Mouse (Mus musculus): ENCODE measurements around the gene Scmh1. TPM values are rescaled to one million over a fixed set of nuclear protein-coding genes. Genes with fewer than 3 reads are reported as not detected.
A peak's percentile ranks its signal among the peaks of the same experiment; 100 is the strongest.

Scmh1 gene
- polyA plus RNA-seq, 1 experiment from 2014 or later, result 34.7 TPM

DNA sequence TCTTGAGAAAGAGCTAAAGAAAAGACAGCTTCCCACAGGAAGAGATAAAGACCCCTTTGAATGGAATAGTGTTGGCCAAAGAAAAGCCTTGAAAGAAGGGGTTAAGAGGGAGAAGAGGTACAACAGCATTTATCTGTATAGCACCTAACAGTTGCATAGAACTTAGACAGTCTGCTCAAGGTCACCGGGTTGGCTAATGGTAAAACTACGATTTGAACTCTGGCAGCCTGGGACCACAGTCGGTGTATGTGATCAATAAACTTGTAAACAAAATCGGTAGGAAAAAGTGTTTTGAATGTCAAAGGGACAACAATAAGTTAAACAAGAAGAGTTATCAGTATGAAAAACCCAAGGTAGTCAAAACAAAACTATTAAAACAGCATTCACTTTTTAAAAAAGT, 13.0 kb downstream of the Scmh1 start:
- no peak for DNase-seq (ENCODE audit: low spot score)
- Histone ChIP-seq H3K4me1 (peaks cover 13% of the 10 kb centered on the region; the same call in 1 of the 2 replicates), H3K27ac (replicated peaks) (no peak overlapping the region), H3K27me3 (replicated peaks; ENCODE audit: low read depth, poor library complexity, severe bottlenecking) (no peaks in the 10 kb centered on the region), H3K4me3 (no peak overlapping the region), H3K9me3 (no peaks in the 10 kb centered on the region), H3K36me3 (replicated peaks) (0 out of 2 replicates have a peak, but pooled peaks cover 9% of the 10 kb centered on the region)
- 88% methylated on average over 4 of the region's 4 CpGs for WGBS

DNA sequence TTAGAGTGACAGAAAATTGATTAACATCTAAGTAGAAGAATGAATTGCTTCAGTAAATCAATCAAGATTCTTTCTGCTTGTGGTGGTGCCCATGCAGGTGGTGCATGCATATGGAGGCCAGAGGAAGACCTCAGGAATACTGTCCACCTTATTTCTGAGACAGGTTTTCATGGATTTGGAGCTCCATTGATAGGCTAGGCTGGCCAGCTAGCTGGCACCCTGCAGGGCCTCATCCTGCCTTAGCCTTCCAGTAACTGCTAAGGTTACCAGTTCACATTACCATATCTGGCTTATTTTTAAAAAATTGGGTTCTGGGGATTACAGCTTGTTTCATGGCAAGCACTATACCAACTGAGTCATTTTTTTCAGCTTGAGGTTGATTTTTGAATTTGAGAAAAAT, 15.1 kb downstream of the Scmh1 start:
- H3K27me3 ChIP-seq (replicated peaks; ENCODE audit: low read depth, poor library complexity, severe bottlenecking), result no peaks in the 10 kb centered on the region
- H3K27ac ChIP-seq (replicated peaks), result no peak overlapping the region
- H3K36me3 ChIP-seq (replicated peaks), result 0 out of 2 replicates have a peak, but pooled peaks cover under 1% of the 10 kb centered on the region
- no peak for DNase-seq (ENCODE audit: low spot score)
- peaks cover 13% of the 10 kb centered on the region; the same call in 1 of the 2 replicates for H3K4me1 ChIP-seq
- no peak overlapping the region for H3K4me3 ChIP-seq
- H3K9me3 ChIP-seq, result no peaks in the 10 kb centered on the region

DNA sequence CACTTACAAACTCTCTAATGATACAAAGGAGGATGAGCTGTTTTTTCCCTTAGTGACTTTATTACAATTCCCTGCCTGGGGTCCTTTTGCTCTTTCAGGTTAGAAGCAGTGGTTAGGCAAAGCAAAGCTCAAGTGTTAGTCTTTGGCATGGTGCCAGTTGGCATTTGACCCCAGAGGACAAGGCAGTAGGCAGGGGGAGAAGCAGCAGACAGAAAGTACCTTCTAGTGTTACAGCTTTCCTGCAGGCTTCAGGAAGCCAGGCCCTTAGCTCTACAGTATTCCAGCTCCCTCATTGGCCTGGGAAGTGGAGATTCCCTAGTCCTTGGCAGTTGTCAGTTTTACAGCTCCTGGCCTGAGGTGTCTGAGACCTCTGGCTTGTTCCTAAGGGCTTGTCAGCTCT, 15.6 kb downstream of the Scmh1 start:
- H3K4me3 ChIP-seq, result no peak overlapping the region
- no peaks in the 10 kb centered on the region for H3K36me3 ChIP-seq (replicated peaks)
- H3K27ac ChIP-seq (replicated peaks), result no peak overlapping the region
- peak; percentile 38 for DNase-seq (ENCODE audit: low spot score)
- peaks cover 13% of the 10 kb centered on the region; the same call in 1 of the 2 replicates for H3K4me1 ChIP-seq
- no peaks in the 10 kb centered on the region for H3K9me3 ChIP-seq
- no peaks in the 10 kb centered on the region for H3K27me3 ChIP-seq (replicated peaks; ENCODE audit: low read depth, poor library complexity, severe bottlenecking)

DNA sequence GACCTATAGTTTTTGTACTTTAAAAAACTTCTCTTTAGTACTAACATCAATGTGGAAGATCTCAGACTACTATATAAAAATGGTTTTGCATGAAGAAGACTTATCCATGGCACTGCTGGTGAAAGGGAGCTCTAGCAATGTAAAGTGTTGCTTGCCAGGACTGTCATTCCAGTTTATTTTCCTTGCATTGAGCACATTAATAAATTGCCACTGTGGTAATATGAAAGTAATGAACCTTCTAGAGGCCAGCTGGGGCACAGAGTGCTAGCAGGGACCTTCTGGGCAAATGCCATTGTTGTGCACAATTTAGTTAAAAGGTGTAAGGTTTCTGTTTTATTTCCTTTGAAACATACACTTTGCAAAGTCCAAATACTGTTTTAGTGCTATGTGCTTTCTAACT, 25.5 kb downstream of the Scmh1 start:
- no peak overlapping the region for H3K4me3 ChIP-seq
- no peaks in the 10 kb centered on the region for H3K27me3 ChIP-seq (replicated peaks; ENCODE audit: low read depth, poor library complexity, severe bottlenecking)
- no peak for DNase-seq (ENCODE audit: low spot score)
- H3K4me1 ChIP-seq, result peaks cover 8% of the 10 kb centered on the region
- H3K27ac ChIP-seq (replicated peaks), result no peak overlapping the region
- no peaks in the 10 kb centered on the region for H3K36me3 ChIP-seq (replicated peaks)
- H3K9me3 ChIP-seq, result no peaks in the 10 kb centered on the region

DNA sequence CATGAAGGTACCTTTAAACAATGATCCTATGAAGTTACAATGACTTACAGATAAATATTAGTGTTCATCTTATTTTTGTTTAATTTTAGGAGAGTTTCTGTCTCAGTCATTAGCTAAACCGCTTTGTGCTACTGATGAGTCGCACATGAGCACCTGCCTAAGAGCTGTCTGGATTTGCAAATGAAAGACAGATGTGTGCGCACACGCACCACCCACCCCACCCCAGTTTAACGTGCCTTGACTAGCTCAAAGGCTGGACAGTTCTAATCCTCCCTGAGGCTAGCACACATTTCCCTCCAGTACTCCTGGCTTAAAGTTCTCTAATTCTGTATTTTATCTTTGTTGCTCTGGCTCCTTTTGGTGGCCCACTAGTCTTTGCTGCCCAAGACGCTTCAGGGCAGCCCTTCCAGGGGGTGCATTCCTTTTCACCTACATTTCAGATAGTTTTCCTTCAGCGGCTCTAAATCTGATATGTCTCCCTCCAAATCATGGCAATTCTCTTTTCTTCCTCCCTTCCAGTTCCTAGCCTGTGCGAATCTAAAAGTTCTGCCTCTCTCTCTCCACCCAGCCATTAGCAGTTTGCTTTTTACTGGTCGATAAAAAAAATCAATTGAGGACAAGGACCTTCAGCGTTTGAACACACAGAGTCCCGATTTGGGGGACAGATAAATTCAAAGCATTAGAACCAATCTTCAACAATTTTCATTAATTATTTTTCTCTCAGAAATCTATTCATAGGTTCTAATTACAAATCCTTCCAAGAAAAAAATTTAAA, 27.7 kb downstream of the Scmh1 start:
- WGBS, result 52% methylated on average over 11 of the region's 11 CpGs
- peaks cover 8% of the 10 kb centered on the region for H3K4me1 ChIP-seq
- no peak overlapping the region for H3K27ac ChIP-seq (replicated peaks)
- H3K9me3 ChIP-seq, result no peaks in the 10 kb centered on the region
- H3K4me3 ChIP-seq, result no peak overlapping the region
- peak; percentile 46 for DNase-seq (ENCODE audit: low spot score)
- H3K36me3 ChIP-seq (replicated peaks), result no peaks in the 10 kb centered on the region
- no peaks in the 10 kb centered on the region for H3K27me3 ChIP-seq (replicated peaks; ENCODE audit: low read depth, poor library complexity, severe bottlenecking)

DNA sequence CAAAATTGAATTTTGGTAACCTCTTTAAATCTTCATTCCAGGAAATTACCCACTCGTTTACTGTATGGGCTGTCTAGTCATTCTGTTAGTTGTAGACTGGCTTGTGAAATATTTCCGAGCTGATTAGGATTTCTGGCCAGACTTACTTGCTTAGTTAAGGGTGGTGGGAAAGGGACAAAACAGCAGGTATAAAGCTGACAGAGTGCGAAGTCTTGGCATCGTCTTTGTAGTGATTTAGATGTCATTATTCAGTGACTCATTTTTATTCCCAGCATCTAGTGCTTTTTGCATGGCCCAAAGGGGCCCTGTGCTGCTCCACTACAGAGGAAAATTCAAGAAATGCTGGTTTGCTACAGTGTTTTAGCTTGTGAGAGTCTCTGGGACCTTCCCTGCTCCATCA, 56.7 kb downstream of the Scmh1 start:
- Histone ChIP-seq H3K27me3 (replicated peaks; ENCODE audit: low read depth, poor library complexity, severe bottlenecking) (no peaks in the 10 kb centered on the region), H3K4me1 (no peaks in the 10 kb centered on the region), H3K9me3 (no peaks in the 10 kb centered on the region), H3K4me3 (no peak overlapping the region), H3K36me3 (replicated peaks) (peaks cover 3% of the 10 kb centered on the region; the same call in 1 of the 2 replicates), H3K27ac (replicated peaks) (no peak overlapping the region)
- DNase-seq (ENCODE audit: low spot score), result no peak
- WGBS, result 86% methylated on average over 4 of the region's 4 CpGs

DNA sequence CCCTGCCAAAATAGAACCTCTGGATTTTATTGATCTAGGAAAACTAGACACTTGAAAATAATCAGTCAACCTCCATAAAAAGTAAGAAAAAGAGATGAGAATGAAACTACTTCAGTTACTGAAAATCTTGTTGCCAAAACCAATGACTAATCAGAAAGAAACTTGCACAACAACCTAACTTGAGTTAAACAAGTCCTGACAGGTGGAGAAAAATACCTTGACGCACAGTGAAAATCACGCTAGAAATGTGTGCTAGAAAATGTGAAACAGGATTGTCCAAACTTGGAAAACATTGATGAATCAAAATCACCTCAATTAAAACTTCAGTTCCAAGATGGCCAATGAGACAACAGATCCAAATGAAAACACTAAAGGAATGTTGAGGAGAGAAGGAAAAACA, 67.9 kb downstream of the Scmh1 start:
- Histone ChIP-seq H3K27me3 (replicated peaks; ENCODE audit: low read depth, poor library complexity, severe bottlenecking) (no peaks in the 10 kb centered on the region), H3K27ac (replicated peaks) (no peak overlapping the region), H3K4me1 (no peaks in the 10 kb centered on the region), H3K4me3 (no peak overlapping the region), H3K36me3 (replicated peaks) (peaks cover 45% of the 10 kb centered on the region), H3K9me3 (no peaks in the 10 kb centered on the region)
- 92% methylated on average over 2 of the region's 2 CpGs for WGBS
- DNase-seq (ENCODE audit: low spot score), result no peak

DNA sequence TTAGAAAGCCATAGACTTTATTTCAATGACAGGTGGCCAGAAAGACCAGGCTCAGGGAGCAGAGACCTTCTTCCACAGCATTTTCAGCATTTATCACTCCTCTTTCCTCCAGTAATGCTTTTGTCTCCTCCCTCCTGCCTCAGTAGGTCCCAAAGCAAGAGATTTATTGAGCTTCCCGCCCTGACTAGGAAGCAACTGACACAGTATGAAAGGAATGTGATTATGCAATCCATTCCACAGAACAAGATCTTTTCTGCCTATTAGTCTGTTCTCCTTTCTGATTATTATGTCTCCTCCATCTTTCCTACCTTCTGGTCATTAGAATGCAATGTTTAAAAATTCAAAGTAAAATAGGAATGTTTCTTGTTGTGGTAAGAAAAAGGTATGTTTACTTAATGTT, 82.6 kb downstream of the Scmh1 start:
- no peaks in the 10 kb centered on the region for H3K9me3 ChIP-seq
- H3K36me3 ChIP-seq (replicated peaks), result peaks cover 27% of the 10 kb centered on the region
- H3K4me3 ChIP-seq, result no peak overlapping the region
- no peak overlapping the region for H3K27ac ChIP-seq (replicated peaks)
- H3K27me3 ChIP-seq (replicated peaks; ENCODE audit: low read depth, poor library complexity, severe bottlenecking), result no peaks in the 10 kb centered on the region
- 81% methylated on average over 1 of the region's 1 CpGs for WGBS
- DNase-seq (ENCODE audit: low spot score), result no peak
- H3K4me1 ChIP-seq, result no peaks in the 10 kb centered on the region

DNA sequence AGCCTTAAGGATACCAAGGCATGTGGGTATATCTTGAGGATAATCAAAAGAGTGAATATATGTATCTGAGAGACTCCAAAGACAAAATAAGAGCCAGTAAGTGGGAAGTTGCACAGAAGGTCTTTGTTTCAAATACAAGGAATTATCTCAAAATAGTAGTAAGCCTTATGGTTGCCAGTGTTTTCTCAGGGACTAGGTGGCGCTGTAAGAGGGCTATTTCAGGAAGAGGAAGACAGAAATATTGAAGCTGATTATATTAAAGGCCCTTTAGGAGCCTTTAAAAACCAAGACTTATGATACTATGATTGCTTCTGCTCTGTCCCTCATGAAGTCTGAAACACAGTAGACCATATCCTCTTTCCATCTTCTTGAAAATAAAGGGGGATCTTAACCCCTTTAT, 101.9 kb downstream of the Scmh1 start:
- H3K4me1 ChIP-seq, result no peaks in the 10 kb centered on the region
- H3K27ac ChIP-seq (replicated peaks), result no peak overlapping the region
- 0 out of 2 replicates have a peak, but pooled peaks cover 5% of the 10 kb centered on the region for H3K9me3 ChIP-seq
- 80% methylated on average over 1 of the region's 1 CpGs for WGBS
- DNase-seq (ENCODE audit: low spot score), result no peak
- peaks cover 61% of the 10 kb centered on the region for H3K36me3 ChIP-seq (replicated peaks)
- no peaks in the 10 kb centered on the region for H3K27me3 ChIP-seq (replicated peaks; ENCODE audit: low read depth, poor library complexity, severe bottlenecking)
- H3K4me3 ChIP-seq, result no peak overlapping the region

DNA sequence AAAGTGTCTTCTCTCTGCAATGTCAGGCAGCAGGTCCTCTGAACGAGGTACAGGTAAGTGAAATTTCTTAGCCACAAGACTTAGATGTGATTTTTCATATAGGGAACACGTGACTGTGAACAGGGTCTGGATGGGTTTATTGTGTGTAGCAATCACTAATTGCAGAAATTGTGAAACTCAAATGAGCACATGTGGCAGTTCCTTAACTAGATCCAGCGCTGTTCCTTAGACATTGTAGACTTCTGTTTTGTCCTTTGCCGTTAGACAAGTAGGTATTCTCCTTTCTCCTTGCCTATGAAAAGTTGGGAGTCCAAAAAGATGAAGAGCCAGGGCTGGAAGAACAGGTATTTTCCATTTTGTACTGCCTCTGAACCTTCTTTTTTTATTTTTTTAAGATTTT, 106.1 kb downstream of the Scmh1 start:
- WGBS, result 94% methylated on average over 4 of the region's 4 CpGs
- H3K27ac ChIP-seq (replicated peaks), result no peak overlapping the region
- no peak for DNase-seq (ENCODE audit: low spot score)
- H3K4me3 ChIP-seq, result no peak overlapping the region
- no peaks in the 10 kb centered on the region for H3K4me1 ChIP-seq
- 0 out of 2 replicates have a peak, but pooled peaks cover 5% of the 10 kb centered on the region for H3K9me3 ChIP-seq
- no peaks in the 10 kb centered on the region for H3K27me3 ChIP-seq (replicated peaks; ENCODE audit: low read depth, poor library complexity, severe bottlenecking)
- peaks cover 62% of the 10 kb centered on the region for H3K36me3 ChIP-seq (replicated peaks)

DNA sequence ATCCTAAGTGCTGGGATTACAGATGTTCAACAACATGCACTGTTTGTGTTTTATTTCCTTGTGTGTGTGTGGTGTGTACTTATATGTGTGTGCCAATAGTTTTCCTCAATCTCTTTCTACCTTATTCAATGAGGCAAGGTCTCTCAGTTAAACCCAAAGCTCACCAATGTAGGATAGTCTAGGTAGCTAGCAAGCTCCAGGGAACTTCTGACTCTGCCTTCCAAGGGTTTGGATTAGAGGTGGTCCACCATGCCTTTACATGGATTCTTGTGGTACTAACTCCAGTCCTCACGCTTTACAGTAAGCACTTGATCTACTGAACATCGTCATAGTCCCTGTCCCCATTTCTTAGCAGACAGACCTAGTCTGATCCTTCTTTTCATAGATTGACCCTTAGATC, 109.3 kb downstream of the Scmh1 start:
- no peaks in the 10 kb centered on the region for H3K27me3 ChIP-seq (replicated peaks; ENCODE audit: low read depth, poor library complexity, severe bottlenecking)
- H3K4me3 ChIP-seq, result no peak overlapping the region
- H3K9me3 ChIP-seq, result 0 out of 2 replicates have a peak, but pooled peaks cover 2% of the 10 kb centered on the region
- no peaks in the 10 kb centered on the region for H3K4me1 ChIP-seq
- DNase-seq (ENCODE audit: low spot score), result no peak
- peaks cover 63% of the 10 kb centered on the region for H3K36me3 ChIP-seq (replicated peaks)
- H3K27ac ChIP-seq (replicated peaks), result no peak overlapping the region
- WGBS, result 93% methylated on average over 2 of the region's 2 CpGs

DNA sequence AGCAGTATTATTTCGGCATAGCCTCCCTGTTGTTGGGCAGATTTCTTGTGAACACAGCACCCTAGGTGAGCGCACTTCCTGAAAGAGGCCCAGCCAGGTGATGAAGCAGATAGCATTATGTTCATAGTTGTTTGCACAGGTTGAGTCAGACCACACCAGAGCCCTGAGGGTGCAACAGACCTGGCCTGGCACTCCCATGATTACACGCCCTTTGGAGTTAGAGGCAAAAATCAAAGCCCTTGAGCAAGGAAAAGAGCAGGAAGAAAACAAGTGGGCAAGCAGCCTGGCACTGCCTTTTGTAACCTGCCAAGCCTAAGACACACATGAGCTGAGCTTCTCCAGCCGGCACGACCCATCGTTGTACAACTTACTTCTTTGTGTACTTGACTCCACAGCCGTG, 111.4 kb downstream of the Scmh1 start:
- Histone ChIP-seq H3K9me3 (no peaks in the 10 kb centered on the region), H3K36me3 (replicated peaks) (peaks cover 61% of the 10 kb centered on the region), H3K4me1 (no peaks in the 10 kb centered on the region), H3K4me3 (no peak overlapping the region), H3K27ac (replicated peaks) (no peak overlapping the region), H3K27me3 (replicated peaks; ENCODE audit: low read depth, poor library complexity, severe bottlenecking) (no peaks in the 10 kb centered on the region)
- no peak for DNase-seq (ENCODE audit: low spot score)
- 93% methylated on average over 7 of the region's 7 CpGs for WGBS

DNA sequence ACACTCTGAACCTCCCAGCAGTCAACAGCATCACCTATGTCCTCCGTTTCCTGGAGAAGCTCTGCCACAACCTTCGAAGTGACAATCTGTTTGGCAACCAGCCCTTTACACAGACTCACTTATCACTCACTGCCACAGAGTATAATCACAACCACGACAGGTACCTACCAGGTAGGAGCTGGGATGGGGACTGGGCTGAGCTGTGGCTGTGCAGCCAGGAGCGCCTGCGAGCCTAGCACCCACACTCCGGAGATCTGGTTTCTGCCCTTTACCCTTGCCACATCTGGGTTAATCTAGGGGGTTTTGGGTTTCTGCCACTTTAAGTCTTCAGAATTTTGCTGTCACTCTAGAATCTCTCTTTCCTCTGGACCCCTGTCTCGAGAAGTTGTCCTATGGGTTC, 111.8 kb downstream of the Scmh1 start:
- Histone ChIP-seq H3K36me3 (replicated peaks) (peaks cover 66% of the 10 kb centered on the region), H3K27me3 (replicated peaks; ENCODE audit: low read depth, poor library complexity, severe bottlenecking) (no peaks in the 10 kb centered on the region), H3K27ac (replicated peaks) (no peak overlapping the region), H3K9me3 (no peaks in the 10 kb centered on the region), H3K4me3 (no peak overlapping the region), H3K4me1 (no peaks in the 10 kb centered on the region)
- WGBS, result 90% methylated on average over 7 of the region's 7 CpGs
- no peak for DNase-seq (ENCODE audit: low spot score)

All from embryonic facial prominence, embryonic 10.5 days (tissue).